Mouse (Mus musculus) ES-Bruce4 (cell line): ENCODE results near the gene Notch2.

ENCODE experiments used
- CTCF ChIP-seq: IDR thresholded peaks from one replicate; pipeline ENCODE4 v1.8.1; 2011; ENCODE audit warnings: low read depth, low read length
- EP300 ChIP-seq: IDR thresholded peaks from 2 replicates; pipeline ENCODE4 v1.6.1; 2011; ENCODE audit warnings: low read depth, low read length; ENCODE audit not compliant: insufficient read depth
- POLR2A ChIP-seq: IDR thresholded peaks from one replicate; pipeline ENCODE4 v1.8.1; 2011; ENCODE audit warnings: low read length; ENCODE audit not compliant: insufficient read depth

DNA sequence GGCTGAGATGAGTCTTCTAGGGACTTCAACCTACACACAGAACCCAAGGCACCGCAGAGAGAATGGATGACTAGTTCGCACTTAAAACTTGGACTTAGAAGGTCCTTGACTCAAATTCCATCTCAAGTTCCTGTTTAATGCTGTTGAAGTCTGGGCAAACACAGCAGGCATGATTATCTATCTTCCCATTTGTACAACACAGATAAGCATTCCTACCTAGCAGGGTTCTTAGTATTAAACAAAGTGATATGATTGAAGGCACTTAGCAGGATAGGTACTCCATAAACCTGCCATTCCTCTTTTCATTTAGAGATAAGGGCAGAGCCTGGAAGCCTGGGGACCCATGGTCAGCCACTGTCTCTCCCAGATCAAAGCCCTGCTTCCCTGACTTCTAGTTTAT lies 45.1 kb upstream of the Notch2 start:
- TF ChIP-seq POLR2A (no peak), CTCF (no peak), EP300 (no peak)
